Comparison of ENCODE assay signal across 19 mouse cellular contexts in the genomic region with DNA sequence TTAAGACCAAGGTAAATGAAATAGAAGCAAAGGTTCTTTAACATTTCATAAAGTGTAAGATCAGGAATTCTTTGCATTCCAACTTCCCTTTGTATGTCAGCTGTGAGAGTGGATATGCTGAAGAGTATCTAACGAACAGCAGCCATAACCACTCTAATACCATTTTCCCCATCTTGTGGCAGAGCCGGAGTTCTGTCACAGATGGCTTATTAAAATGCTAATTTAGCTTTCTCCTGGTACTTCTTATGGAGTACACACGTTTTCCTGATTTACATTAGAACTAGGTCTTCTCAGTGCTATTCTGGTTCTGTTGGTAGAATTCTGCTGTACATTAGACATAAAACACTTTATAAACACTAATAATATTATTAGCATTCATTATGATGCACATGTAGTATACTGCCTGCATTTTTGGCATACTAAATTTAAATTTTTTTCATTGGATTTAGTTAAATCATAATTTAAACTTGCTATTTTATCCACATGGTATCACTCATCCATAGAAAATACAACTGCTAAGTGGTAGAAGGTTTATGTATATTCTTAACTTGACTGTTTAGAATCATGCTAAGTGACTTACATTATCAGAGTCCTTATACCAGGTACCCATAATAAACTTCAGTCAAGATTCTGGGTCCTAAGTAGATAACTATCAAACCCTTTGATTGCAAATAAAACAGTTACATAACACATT.
DNase-seq lines count a peak whose midpoint lies in the region; ATAC-seq lines count a peak whose summit lies in the region.
"Had no signal": no experiment of that assay in that cellular context is flagged by ENCODE, and none has a peak within 500 bp of the region (broad histone marks: within the 10 kb centered on the region; RNA-seq: fewer than 3 reads in every experiment).

No protein-coding gene starts in this region.

- no peak overlapping the region for H3K9ac ChIP-seq in midbrain, embryonic 11.5 days (ENCODE audit: low read length)
- no peak overlapping the region for H3K9ac ChIP-seq in forebrain, embryonic 15.5 days (replicated peaks)
- H3K9ac ChIP-seq in midbrain, embryonic 13.5 days (replicated peaks): no peak overlapping the region
- H3K9ac ChIP-seq: embryonic facial prominence, embryonic 12.5 days; limb, embryonic 12.5 days; liver, embryonic 14.5 days; lung, embryonic 15.5 days had no signal

- H3K4me1 ChIP-seq in midbrain, embryonic 11.5 days (ENCODE audit: control insufficient read depth, insufficient read depth, low read length): no peaks in the 10 kb centered on the region
- no peaks in the 10 kb centered on the region for H3K4me1 ChIP-seq in midbrain, embryonic 10.5 days
- peaks cover 5% of the 10 kb centered on the region for H3K4me1 ChIP-seq in forebrain, embryonic 15.5 days
- 0 out of 2 replicates have a peak, but pooled peaks cover 3% of the 10 kb centered on the region for H3K4me1 ChIP-seq in midbrain, embryonic 13.5 days (replicated peaks)
- H3K4me1 ChIP-seq: embryonic facial prominence, embryonic 12.5 days; limb, embryonic 12.5 days; lung, embryonic 15.5 days had no signal

- H3K36me3 ChIP-seq in midbrain, embryonic 11.5 days (ENCODE audit: control insufficient read depth, insufficient read depth, low read length): no peaks in the 10 kb centered on the region
- no peaks in the 10 kb centered on the region for H3K36me3 ChIP-seq in midbrain, embryonic 10.5 days
- H3K36me3 ChIP-seq in forebrain, embryonic 15.5 days: no peaks in the 10 kb centered on the region
- H3K36me3 ChIP-seq in midbrain, embryonic 13.5 days: no peaks in the 10 kb centered on the region
- H3K36me3 ChIP-seq: embryonic facial prominence, embryonic 12.5 days; limb, embryonic 12.5 days; lung, embryonic 15.5 days had no signal

- H3K27me3 ChIP-seq in midbrain, embryonic 11.5 days (ENCODE audit: control insufficient read depth, insufficient read depth, low read length): no peaks in the 10 kb centered on the region
- H3K27me3 ChIP-seq in midbrain, embryonic 10.5 days (ENCODE audit: low read depth, poor library complexity, severe bottlenecking): no peaks in the 10 kb centered on the region
- no peaks in the 10 kb centered on the region for H3K27me3 ChIP-seq in forebrain, embryonic 15.5 days
- no peaks in the 10 kb centered on the region for H3K27me3 ChIP-seq in midbrain, embryonic 13.5 days
- H3K27me3 ChIP-seq: embryonic facial prominence, embryonic 12.5 days; limb, embryonic 12.5 days; lung, embryonic 15.5 days had no signal

- H3K9me3 ChIP-seq in midbrain, embryonic 11.5 days (ENCODE audit: control insufficient read depth, low read length): no peaks in the 10 kb centered on the region
- H3K9me3 ChIP-seq in midbrain, embryonic 10.5 days (replicated peaks): no peaks in the 10 kb centered on the region
- H3K9me3 ChIP-seq in forebrain, embryonic 15.5 days: no peaks in the 10 kb centered on the region
- no peaks in the 10 kb centered on the region for H3K9me3 ChIP-seq in midbrain, embryonic 13.5 days
- H3K9me3 ChIP-seq: embryonic facial prominence, embryonic 12.5 days; limb, embryonic 12.5 days; lung, embryonic 15.5 days had no signal

- no peak for DNase-seq in midbrain, embryonic 11.5 days (ENCODE audit: low spot score, missing footprints)
- no peak for DNase-seq in midbrain, embryonic 10.5 days (ENCODE audit: low spot score)
- DNase-seq in liver: no peak
- no peak for DNase-seq in cerebellum, postnatal 4 days (ENCODE audit: low spot score in 2 of 2)
- DNase-seq in gastrocnemius, postnatal 10 days: no peak
- DNase-seq: cerebellum, adult 9-11 months; heart, postnatal 14 days; kidney, adult 18-20 months; lung, postnatal 4 days; right cerebral cortex, postnatal 14 days; thymus, postnatal 4 days had no signal

- no peak overlapping the region for H3K4me3 ChIP-seq in midbrain, embryonic 11.5 days (ENCODE audit: low read depth, low read length)
- H3K4me3 ChIP-seq in midbrain, embryonic 10.5 days: no peak overlapping the region
- H3K4me3 ChIP-seq in forebrain, embryonic 15.5 days: no peak overlapping the region
- H3K4me3 ChIP-seq in midbrain, embryonic 13.5 days (replicated peaks): no peak overlapping the region
- H3K4me3 ChIP-seq: embryonic facial prominence, embryonic 12.5 days; limb, embryonic 12.5 days; lung, embryonic 15.5 days had no signal

- H3K4me2 ChIP-seq in midbrain, embryonic 11.5 days: no peak overlapping the region
- H3K4me2 ChIP-seq in forebrain, embryonic 15.5 days (replicated peaks): no peak overlapping the region
- no peak overlapping the region for H3K4me2 ChIP-seq in midbrain, embryonic 13.5 days (replicated peaks)
- H3K4me2 ChIP-seq: embryonic facial prominence, embryonic 12.5 days; heart, embryonic 11.5 days; limb, embryonic 12.5 days; lung, embryonic 15.5 days had no signal

- H3K27ac ChIP-seq in midbrain, embryonic 11.5 days (ENCODE audit: low read depth, low read length): no peak overlapping the region
- no peak overlapping the region for H3K27ac ChIP-seq in midbrain, embryonic 10.5 days (replicated peaks)
- peak overlapping the region; percentile 56 for H3K27ac ChIP-seq in forebrain, embryonic 15.5 days (replicated peaks)
- H3K27ac ChIP-seq in midbrain, embryonic 13.5 days: no peak overlapping the region
- H3K27ac ChIP-seq: embryonic facial prominence, embryonic 12.5 days; kidney, postnatal 0 days; limb, embryonic 12.5 days; liver, embryonic 14.5 days; lung, embryonic 15.5 days had no signal

- ATAC-seq in midbrain, embryonic 11.5 days (ENCODE audit: low FRiP score): peak; percentile 59; the same call in 1 of the 2 replicates
- peak; percentile 85 for ATAC-seq in forebrain, embryonic 15.5 days (replicated peaks)
- ATAC-seq in midbrain, embryonic 13.5 days: peak; percentile 77; the same call in 1 of the 2 replicates

- 52% methylated on average over 3 of the region's 3 CpGs for WGBS in midbrain, embryonic 11.5 days
- 72% methylated on average over 3 of the region's 3 CpGs for WGBS in midbrain, embryonic 10.5 days
- WGBS in forebrain, embryonic 15.5 days: 5% methylated on average over 3 of the region's 3 CpGs
- WGBS in midbrain, embryonic 13.5 days: 17% methylated on average over 3 of the region's 3 CpGs
